Mouse (Mus musculus) frontal cortex, postnatal 25 days (tissue): ENCODE measurements around the gene Cenpx.
"Not testable (repeated sequence)": the region's sequence is repeated elsewhere in the genome, so short reads cannot be mapped to it uniquely, and the experiment has no call there.

Source experiments
- DNase-seq, 2 experiments: peaks; one replicate each; pipeline ENCODE4 v3.0.0; 2022; ENCODE audit warnings: low spot score in 2 of 2

The Cenpx gene

GRCm38 (mm10) chr11:120713580-120714518 lies at the start of gene Cenpx, which contains the start of gene Lrrc45:
Gene Cenpx (minus strand): TSS chr11:120713738.
Gene Lrrc45 (plus strand): TSS chr11:120713925.
- DNase-seq, result peak; percentile 87 to 97

GRCm38 (mm10) chr11:120762672-120763041 lies 49.1 kb upstream of the Cenpx start, which contains the start of gene Hmga1b:
Gene Hmga1b (plus strand): TSS chr11:120762794.
- DNase-seq, result not testable (repeated sequence)

DNA sequence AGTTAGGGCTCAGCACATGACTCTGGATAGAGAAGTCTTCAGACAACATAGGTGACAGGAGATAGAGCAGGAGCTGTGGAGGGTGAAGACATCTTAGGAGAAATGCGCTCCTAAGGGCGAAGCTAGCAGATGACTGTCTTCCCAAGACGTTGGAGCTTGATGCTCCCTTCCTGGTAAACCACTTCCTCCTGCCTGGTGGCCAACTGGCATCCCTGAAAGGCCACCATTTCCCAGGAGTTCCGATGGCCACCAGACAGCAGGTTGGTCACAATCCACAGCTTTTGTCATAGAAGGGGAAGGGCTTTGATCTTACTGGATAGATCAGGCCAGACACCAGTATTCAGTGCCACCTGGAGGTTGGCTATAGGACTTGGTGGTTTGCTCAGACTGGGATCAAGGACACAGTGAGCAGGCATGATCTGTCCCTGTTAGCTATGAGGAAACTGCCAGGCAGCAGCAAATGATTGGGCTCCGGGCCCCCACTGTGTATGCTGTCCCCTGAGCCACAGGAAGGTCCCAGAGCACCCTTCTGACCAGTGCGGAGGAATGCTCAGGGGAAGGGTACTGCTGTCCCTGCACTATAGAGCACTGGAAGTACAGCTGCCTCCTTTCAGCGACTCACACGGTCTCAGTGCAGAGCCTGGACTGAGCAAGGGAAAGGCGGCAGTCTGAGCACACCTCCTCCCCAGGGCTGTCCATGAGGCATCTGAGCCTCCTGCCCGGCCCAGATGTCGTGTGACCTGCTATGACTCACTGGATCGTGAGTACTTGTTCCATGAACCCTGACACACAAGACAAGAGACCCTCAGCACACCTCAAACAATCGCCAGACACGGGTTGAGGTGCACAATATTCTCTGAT lies 48.5 kb upstream of the Cenpx start:
- DNase-seq, result no peak

GRCm38 (mm10) chr11:120760236-120760635 lies 46.7 kb upstream of the Cenpx start:
- no peak for DNase-seq

- DNase-seq, result no peak
These were observed 38.1 kb upstream of the Cenpx start for GRCm38 (mm10) chr11:120751606-120752005.

- no peak for DNase-seq
These were observed 35.9 kb upstream of the Cenpx start for GRCm38 (mm10) chr11:120749430-120749829.

DNA sequence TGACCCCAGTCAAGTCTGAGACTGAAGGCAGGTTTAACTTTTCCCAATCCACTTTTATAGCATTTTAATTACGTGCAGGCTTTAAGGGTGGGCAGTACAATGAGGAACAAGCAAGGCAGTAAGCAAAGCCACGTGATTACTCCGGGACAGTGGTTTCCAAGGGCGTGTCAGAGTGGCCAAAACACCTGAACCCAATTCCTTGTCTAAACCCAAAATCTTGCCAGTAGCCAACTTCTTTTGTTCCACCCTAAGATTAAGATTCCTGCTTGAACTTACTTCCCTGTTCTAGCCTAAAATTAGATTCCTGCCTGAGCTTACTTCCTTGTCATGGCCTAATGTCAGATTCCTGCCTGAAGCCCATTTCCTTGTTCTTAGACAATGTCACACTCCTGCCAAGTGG lies 34.4 kb upstream of the Cenpx start:
- DNase-seq, result no peak

- DNase-seq, result no peak
These were observed 30.7 kb upstream of the Cenpx start for GRCm38 (mm10) chr11:120744121-120744701.

- no peak for DNase-seq
These were observed 27.4 kb upstream of the Cenpx start for GRCm38 (mm10) chr11:120740981-120741380.

DNA sequence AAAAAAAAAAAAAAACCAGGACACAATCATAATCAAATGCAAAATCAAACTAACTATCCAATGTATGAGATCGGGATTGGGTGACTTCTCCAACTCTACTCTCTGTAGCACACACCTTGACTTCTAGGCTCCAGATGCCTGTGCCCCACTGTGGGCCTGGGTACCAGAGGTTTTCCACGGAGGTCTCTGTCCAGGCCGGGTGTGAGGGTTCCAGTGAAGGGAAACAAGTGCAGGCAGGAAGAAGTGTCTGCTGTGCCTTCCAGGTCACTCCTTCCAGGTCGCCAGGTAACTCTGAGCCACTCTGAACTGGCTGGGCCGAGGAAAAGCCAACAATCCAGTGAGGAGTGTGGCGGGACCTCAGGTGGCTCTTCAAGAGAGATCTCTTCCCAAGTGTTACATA lies 22.9 kb upstream of the Cenpx start:
- no peak for DNase-seq

GRCm38 (mm10) chr11:120733521-120733920 lies 20.0 kb upstream of the Cenpx start:
- DNase-seq, result no peak

- no peak for DNase-seq
These were observed 18.5 kb upstream of the Cenpx start, which contains the start of gene Cbr2 for GRCm38 (mm10) chr11:120731858-120732680. Gene Cbr2 (minus strand): TSS chr11:120732114.

DNA sequence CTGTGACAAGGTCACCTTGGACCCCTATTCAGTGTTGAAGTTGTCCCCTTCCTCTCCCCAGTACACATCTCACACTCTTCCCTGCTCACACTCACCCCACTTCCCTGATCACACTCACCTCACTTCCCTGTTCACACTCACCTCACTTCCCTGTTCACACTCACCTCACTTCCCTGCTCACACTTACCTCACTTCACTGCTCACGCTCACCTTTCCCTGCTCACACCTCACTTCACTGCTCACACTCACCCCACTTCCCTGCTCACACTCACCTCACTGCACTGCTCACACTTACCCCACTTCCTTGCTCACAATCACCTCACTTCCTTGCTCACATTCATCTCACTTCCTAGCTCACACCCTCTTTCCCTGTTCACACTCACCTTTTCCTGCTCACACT lies 17.9 kb upstream of the Cenpx start:
- no peak for DNase-seq

GRCm38 (mm10) chr11:120730331-120730870 lies 16.9 kb upstream of the Cenpx start:
- no peak for DNase-seq

GRCm38 (mm10) chr11:120729432-120730050 lies 16.0 kb upstream of the Cenpx start:
- not testable (repeated sequence) for DNase-seq

DNA sequence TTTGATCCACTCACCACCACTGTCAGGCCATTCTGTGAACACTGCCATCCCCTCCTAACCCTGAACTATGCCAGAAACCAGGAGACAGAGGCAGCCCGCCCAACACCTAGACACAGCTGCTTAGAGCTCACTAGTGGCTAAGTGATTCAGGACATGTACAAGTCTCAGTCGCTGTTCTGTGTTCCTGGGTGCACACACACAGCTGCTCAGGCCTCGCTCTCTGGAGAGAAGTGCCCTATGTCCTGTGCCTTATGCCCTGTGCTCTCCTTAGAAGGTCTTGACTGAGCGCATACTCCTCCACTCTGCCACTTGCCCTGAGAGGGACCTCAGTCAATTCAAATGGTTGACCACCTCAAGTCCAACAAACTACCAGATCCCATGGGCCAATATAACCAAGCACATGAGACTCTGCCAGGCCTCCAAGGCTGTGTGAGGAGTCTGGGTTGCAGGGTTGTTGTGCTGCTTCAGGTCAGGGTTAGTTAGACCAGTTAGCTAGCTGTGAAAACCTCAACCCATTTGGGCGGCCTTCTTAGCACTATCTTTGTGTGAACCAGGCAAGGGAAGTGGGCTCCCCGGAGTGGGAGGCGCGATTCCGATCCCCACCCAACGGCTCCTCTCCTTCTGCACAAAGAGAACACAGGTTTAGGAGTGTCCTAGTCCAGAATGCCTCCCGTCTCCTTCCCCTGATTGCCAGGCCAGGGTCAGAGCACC lies 15.1 kb upstream of the Cenpx start:
- no peak for DNase-seq

DNA sequence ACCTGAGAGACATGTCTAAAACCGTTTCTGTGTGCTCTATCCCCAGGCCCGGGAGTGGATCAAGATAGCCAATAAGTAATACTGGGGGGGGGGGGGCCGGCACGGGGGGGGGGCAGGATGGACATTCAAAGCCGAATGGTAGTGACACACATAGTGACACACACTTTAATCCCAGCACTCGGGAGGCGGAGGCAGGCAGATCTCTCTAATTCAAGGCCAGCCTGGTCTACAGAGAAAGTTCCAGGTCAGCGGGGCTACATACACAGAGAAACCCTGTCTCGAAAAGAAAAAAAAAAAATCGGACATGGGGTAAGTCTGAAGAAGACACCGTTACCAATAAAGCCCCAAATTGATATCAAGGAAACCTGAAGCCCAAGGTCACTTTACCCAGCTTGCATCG lies 14.0 kb upstream of the Cenpx start:
- DNase-seq, result no peak

- peak in 1 of 2 experiments; percentile 49 for DNase-seq
These were observed 13.6 kb upstream of the Cenpx start, which contains the start of gene Dcxr for GRCm38 (mm10) chr11:120727169-120727527. Gene Dcxr (minus strand): TSS chr11:120727281.
